Mouse (Mus musculus): ENCODE results near the gene Cxcr6. TPM values are rescaled to one million over a fixed set of nuclear protein-coding genes. Genes with fewer than 3 reads are reported as not detected.
A peak's percentile ranks its signal among the peaks of the same experiment; 100 is the strongest.

The Cxcr6 gene
- polyA plus RNA-seq, 1 experiment, result 0.05 TPM

GRCm38 (mm10) chr9:123802896-123803295 is 3.4 kb upstream of the Cxcr6 start:
- H3K4me3 ChIP-seq (ENCODE audit: control insufficient read depth, low read depth, low read length), result no peak overlapping the region
- H3K27me3 ChIP-seq (ENCODE audit: control insufficient read depth, insufficient read depth, low read length), result no peaks in the 10 kb centered on the region
- H3K36me3 ChIP-seq (ENCODE audit: control insufficient read depth, insufficient read depth, low read length), result no peaks in the 10 kb centered on the region; the same call in 1 of the 2 replicates
- H3K27ac ChIP-seq (ENCODE audit: control insufficient read depth, insufficient read depth, low read depth, low read length), result peak overlapping the region; percentile 39; the same call in 1 of the 2 replicates
- TF ChIP-seq POLR2A (IDR thresholded peaks at IDR 0.05; ENCODE audit: control insufficient read depth, low read depth, low read length) (no peak), CTCF (IDR thresholded peaks at IDR 0.05; ENCODE audit: control insufficient read depth, insufficient read depth, insufficient replicate concordance, low read depth, low read length) (no peak)
- H3K4me1 ChIP-seq (ENCODE audit: control insufficient read depth, insufficient read depth, low read length), result no peaks in the 10 kb centered on the region

- H3K4me1 ChIP-seq (ENCODE audit: control insufficient read depth, insufficient read depth, low read length), result no peaks in the 10 kb centered on the region
- H3K27ac ChIP-seq (ENCODE audit: control insufficient read depth, insufficient read depth, low read depth, low read length), result no peak overlapping the region
- H3K27me3 ChIP-seq (ENCODE audit: control insufficient read depth, insufficient read depth, low read length), result no peaks in the 10 kb centered on the region
- H3K4me3 ChIP-seq (ENCODE audit: control insufficient read depth, low read depth, low read length), result no peak overlapping the region
- TF ChIP-seq POLR2A (IDR thresholded peaks at IDR 0.05; ENCODE audit: control insufficient read depth, low read depth, low read length), result no peak
- no peak for TF ChIP-seq CTCF (IDR thresholded peaks at IDR 0.05; ENCODE audit: control insufficient read depth, insufficient read depth, insufficient replicate concordance, low read depth, low read length)
- no peaks in the 10 kb centered on the region; the same call in 1 of the 2 replicates for H3K36me3 ChIP-seq (ENCODE audit: control insufficient read depth, insufficient read depth, low read length)
Observed at GRCm38 (mm10) chr9:123805241-123805640, 1.0 kb upstream of the Cxcr6 start.

GRCm38 (mm10) chr9:123808583-123808982 is 2.3 kb downstream of the Cxcr6 start:
- no peak overlapping the region for H3K27ac ChIP-seq (ENCODE audit: control insufficient read depth, insufficient read depth, low read depth, low read length)
- no peaks in the 10 kb centered on the region for H3K27me3 ChIP-seq (ENCODE audit: control insufficient read depth, insufficient read depth, low read length)
- no peak overlapping the region for H3K4me3 ChIP-seq (ENCODE audit: control insufficient read depth, low read depth, low read length)
- peaks cover 1% of the 10 kb centered on the region; the same call in 1 of the 2 replicates for H3K36me3 ChIP-seq (ENCODE audit: control insufficient read depth, insufficient read depth, low read length)
- TF ChIP-seq POLR2A (IDR thresholded peaks at IDR 0.05; ENCODE audit: control insufficient read depth, low read depth, low read length) (no peak), CTCF (IDR thresholded peaks at IDR 0.05; ENCODE audit: control insufficient read depth, insufficient read depth, insufficient replicate concordance, low read depth, low read length) (no peak)
- H3K4me1 ChIP-seq (ENCODE audit: control insufficient read depth, insufficient read depth, low read length), result no peaks in the 10 kb centered on the region

GRCm38 (mm10) chr9:123811831-123812230 is 5.6 kb downstream of the Cxcr6 start:
- Histone ChIP-seq H3K4me3 (ENCODE audit: control insufficient read depth, low read depth, low read length) (no peak overlapping the region), H3K36me3 (ENCODE audit: control insufficient read depth, insufficient read depth, low read length) (peaks cover 1% of the 10 kb centered on the region; the same call in 1 of the 2 replicates), H3K27me3 (ENCODE audit: control insufficient read depth, insufficient read depth, low read length) (no peaks in the 10 kb centered on the region), H3K4me1 (ENCODE audit: control insufficient read depth, insufficient read depth, low read length) (no peaks in the 10 kb centered on the region), H3K27ac (ENCODE audit: control insufficient read depth, insufficient read depth, low read depth, low read length) (no peak overlapping the region)
- no peak for TF ChIP-seq CTCF (IDR thresholded peaks at IDR 0.05; ENCODE audit: control insufficient read depth, insufficient read depth, insufficient replicate concordance, low read depth, low read length)
- no peak for TF ChIP-seq POLR2A (IDR thresholded peaks at IDR 0.05; ENCODE audit: control insufficient read depth, low read depth, low read length)

GRCm38 (mm10) chr9:123814326-123814725 is 8.1 kb downstream of the Cxcr6 start:
- H3K4me3 ChIP-seq (ENCODE audit: control insufficient read depth, low read depth, low read length), result no peak overlapping the region
- TF ChIP-seq CTCF (IDR thresholded peaks at IDR 0.05; ENCODE audit: control insufficient read depth, insufficient read depth, insufficient replicate concordance, low read depth, low read length) (no peak), POLR2A (IDR thresholded peaks at IDR 0.05; ENCODE audit: control insufficient read depth, low read depth, low read length) (no peak)
- H3K36me3 ChIP-seq (ENCODE audit: control insufficient read depth, insufficient read depth, low read length), result peaks cover 1% of the 10 kb centered on the region
- no peak overlapping the region for H3K27ac ChIP-seq (ENCODE audit: control insufficient read depth, insufficient read depth, low read depth, low read length)
- H3K4me1 ChIP-seq (ENCODE audit: control insufficient read depth, insufficient read depth, low read length), result no peaks in the 10 kb centered on the region
- no peaks in the 10 kb centered on the region for H3K27me3 ChIP-seq (ENCODE audit: control insufficient read depth, insufficient read depth, low read length)

- Histone ChIP-seq H3K36me3 (ENCODE audit: control insufficient read depth, insufficient read depth, low read length) (peaks cover 1% of the 10 kb centered on the region), H3K4me1 (ENCODE audit: control insufficient read depth, insufficient read depth, low read length) (no peaks in the 10 kb centered on the region), H3K4me3 (ENCODE audit: control insufficient read depth, low read depth, low read length) (no peak overlapping the region), H3K27ac (ENCODE audit: control insufficient read depth, insufficient read depth, low read depth, low read length) (no peak overlapping the region), H3K27me3 (ENCODE audit: control insufficient read depth, insufficient read depth, low read length) (no peaks in the 10 kb centered on the region)
- no peak for TF ChIP-seq CTCF (IDR thresholded peaks at IDR 0.05; ENCODE audit: control insufficient read depth, insufficient read depth, insufficient replicate concordance, low read depth, low read length)
- no peak for TF ChIP-seq POLR2A (IDR thresholded peaks at IDR 0.05; ENCODE audit: control insufficient read depth, low read depth, low read length)
Observed at GRCm38 (mm10) chr9:123814821-123815220, 8.5 kb downstream of the Cxcr6 start.

GRCm38 (mm10) chr9:123815444-123815843 is 9.2 kb downstream of the Cxcr6 start:
- no peak overlapping the region for H3K4me3 ChIP-seq (ENCODE audit: control insufficient read depth, low read depth, low read length)
- no peaks in the 10 kb centered on the region for H3K4me1 ChIP-seq (ENCODE audit: control insufficient read depth, insufficient read depth, low read length)
- peaks cover 1% of the 10 kb centered on the region for H3K36me3 ChIP-seq (ENCODE audit: control insufficient read depth, insufficient read depth, low read length)
- no peaks in the 10 kb centered on the region for H3K27me3 ChIP-seq (ENCODE audit: control insufficient read depth, insufficient read depth, low read length)
- H3K27ac ChIP-seq (ENCODE audit: control insufficient read depth, insufficient read depth, low read depth, low read length), result no peak overlapping the region
- no peak for TF ChIP-seq POLR2A (IDR thresholded peaks at IDR 0.05; ENCODE audit: control insufficient read depth, low read depth, low read length)
- no peak for TF ChIP-seq CTCF (IDR thresholded peaks at IDR 0.05; ENCODE audit: control insufficient read depth, insufficient read depth, insufficient replicate concordance, low read depth, low read length)

GRCm38 (mm10) chr9:123815996-123816395 is 9.7 kb downstream of the Cxcr6 start:
- H3K27ac ChIP-seq (ENCODE audit: control insufficient read depth, insufficient read depth, low read depth, low read length), result no peak overlapping the region
- H3K4me1 ChIP-seq (ENCODE audit: control insufficient read depth, insufficient read depth, low read length), result no peaks in the 10 kb centered on the region
- TF ChIP-seq POLR2A (IDR thresholded peaks at IDR 0.05; ENCODE audit: control insufficient read depth, low read depth, low read length), result no peak
- no peak for TF ChIP-seq CTCF (IDR thresholded peaks at IDR 0.05; ENCODE audit: control insufficient read depth, insufficient read depth, insufficient replicate concordance, low read depth, low read length)
- no peaks in the 10 kb centered on the region; the same call in 1 of the 2 replicates for H3K36me3 ChIP-seq (ENCODE audit: control insufficient read depth, insufficient read depth, low read length)
- H3K4me3 ChIP-seq (ENCODE audit: control insufficient read depth, low read depth, low read length), result no peak overlapping the region
- no peaks in the 10 kb centered on the region for H3K27me3 ChIP-seq (ENCODE audit: control insufficient read depth, insufficient read depth, low read length)
